Mouse (Mus musculus): ENCODE measurements around the gene Kcnt1. TPM values are rescaled to one million over a fixed set of nuclear protein-coding genes. Genes with fewer than 3 reads are reported as not detected.

The Kcnt1 gene
- total RNA-seq (2023) = not detected

GRCm38 (mm10) chr2:25863337-25864131, at the start of gene Kcnt1:
TSS of gene Kcnt1 (plus strand) at chr2:25863734.

GRCm38 (mm10) chr2:25815748-25816147, 47.8 kb upstream of the Kcnt1 start, which contains the start of gene Glt6d1:
TSS of gene Glt6d1 (minus strand) at chr2:25815848.

GRCm38 (mm10) chr2:25822806-25823205, 40.7 kb upstream of the Kcnt1 start, which contains the start of gene Lcn9:
TSS of gene Lcn9 (plus strand) at chr2:25823153.

GRCm38 (mm10) chr2:25847226-25847625, 16.3 kb upstream of the Kcnt1 start, which contains the start of gene Sohlh1:
TSS of gene Sohlh1 (minus strand) at chr2:25847248.

Other genes with a start within 250 kb of the Kcnt1 start
- not detected for gene Ccdc183, start 246.1 kb upstream of the Kcnt1 start, total RNA-seq (2023)
- 1.6 TPM for gene Tmem141, start 241.7 kb upstream of the Kcnt1 start, total RNA-seq (2023)
- 6.2 TPM for gene Fcna, start 235.7 kb upstream of the Kcnt1 start, total RNA-seq (2023)
- gene Lcn8, start 210.6 kb upstream of the Kcnt1 start, total RNA-seq (2023) = not detected
- not detected for gene Lcn5, start 205.8 kb upstream of the Kcnt1 start, total RNA-seq (2023)
- not detected for gene Lcn6, start 186.9 kb upstream of the Kcnt1 start, total RNA-seq (2023)
- not detected for gene Lcn10, start 181.0 kb upstream of the Kcnt1 start, total RNA-seq (2023)
- not detected for gene Obp2a, start 163.7 kb upstream of the Kcnt1 start, total RNA-seq (2023)
- gene Bmyc, start 157.0 kb upstream of the Kcnt1 start, total RNA-seq (2023) = 17.0 TPM
- not detected for gene Obp2b, start 126.7 kb upstream of the Kcnt1 start, total RNA-seq (2023)
- gene Lcn3, start 98.2 kb upstream of the Kcnt1 start, total RNA-seq (2023) = not detected
- not detected for gene Lcn11, start 86.7 kb upstream of the Kcnt1 start, total RNA-seq (2023)
- gene Gm13539, start 81.5 kb upstream of the Kcnt1 start, total RNA-seq (2023) = not detected
- gene Glt6d1, start 47.9 kb upstream of the Kcnt1 start, total RNA-seq (2023) = not detected
- not detected for gene Lcn9, start 40.6 kb upstream of the Kcnt1 start, total RNA-seq (2023)
- gene Sohlh1, start 16.5 kb upstream of the Kcnt1 start, total RNA-seq (2023) = not detected
- 64.4 TPM for gene Camsap1, start 119.5 kb downstream of the Kcnt1 start, total RNA-seq (2023)
- gene Ubac1, start 158.0 kb downstream of the Kcnt1 start, total RNA-seq (2023) = 46.6 TPM

Data from CD4-positive naive resting alpha-beta T cell, adult 57 days (primary cell).